Mouse (Mus musculus) liver, embryonic 12.5 days (tissue): ENCODE measurements around the gene Efnb3. TPM values are rescaled to one million over a fixed set of nuclear protein-coding genes. Genes with fewer than 3 reads are reported as not detected.
A peak's percentile ranks its signal among the peaks of the same experiment; 100 is the strongest.

Experiments
- ATAC-seq: fragments of 200-750 bp; cut with Nextera tagmentation; 2 replicates; pipeline ENCODE4 v1.8.0; 2017; ENCODE audit warnings: moderate number of reproducible peaks, mild to moderate bottlenecking, moderate library complexity
- H3K27ac ChIP-seq: fragments of 300-500 bp; sonication (generic); 2 replicates; pipeline ENCODE4 v1.5.1; 2016; ENCODE audit warnings: mild to moderate bottlenecking
- H3K27me3 ChIP-seq: fragments of 300-500 bp; sonication (generic); replicated peaks from 2 replicates; pipeline ENCODE4 v1.6.1; 2016; ENCODE audit warnings: mild to moderate bottlenecking, moderate library complexity
- H3K36me3 ChIP-seq: fragments of 300-500 bp; sonication (generic); 2 replicates; pipeline ENCODE4 v1.6.1; 2016; ENCODE audit warnings: mild to moderate bottlenecking, moderate library complexity
- H3K4me1 ChIP-seq: fragments of 300-500 bp; sonication (generic); 2 replicates; pipeline ENCODE4 v1.6.1; 2016
- H3K4me2 ChIP-seq: fragments of 300-500 bp; sonication (generic); 2 replicates; pipeline ENCODE4 v1.6.1; 2016; ENCODE audit warnings: mild to moderate bottlenecking, moderate library complexity
- H3K4me3 ChIP-seq: fragments of 300-500 bp; sonication (generic); 2 replicates; pipeline ENCODE4 v1.5.1; 2016; ENCODE audit warnings: mild to moderate bottlenecking, moderate library complexity
- H3K9ac ChIP-seq: fragments of 300-500 bp; sonication (generic); 2 replicates; pipeline ENCODE4 v1.6.1; 2016; ENCODE audit warnings: mild to moderate bottlenecking, moderate library complexity
- H3K9me3 ChIP-seq: fragments of 300-500 bp; sonication (generic); replicated peaks from 2 replicates; pipeline ENCODE4 v1.6.1; 2016; ENCODE audit warnings: mild to moderate bottlenecking, moderate library complexity
- WGBS: fragments of 180-500 bp; shearing (Covaris S2); methylation state at CpG from one replicate; pipeline ENCODE4 v1.1.7; 2016; ENCODE audit not compliant: insufficient replicate concordance; 5-methylcytosine and 5-hydroxymethylcytosine counted together
- polyA plus RNA-seq: library from polyadenylated mRNA; unstranded; fragments of >200 nt; fragmentation: Nextera tagmentation; extraction: Ambion mirVana; gene quantifications from 2 replicates; pipeline ENCODE4 v1.2.1, GENCODE M21; 2016

The Efnb3 gene
- polyA plus RNA-seq, 1 experiment from 2014 or later = 1.7 TPM

GRCm38 (mm10) chr11:69581814-69582213 lies 21.8 kb upstream of the Efnb3 start:
- ATAC-seq = no peak
- 1% methylated on average over 8 of the region's 8 CpGs for WGBS
- Histone ChIP-seq H3K4me2 (peak overlapping the region; percentile 96), H3K27ac (peak overlapping the region; percentile 95), H3K4me3 (peak overlapping the region; percentile 86), H3K36me3 (peaks cover 32% of the 10 kb centered on the region), H3K9me3 (no peaks in the 10 kb centered on the region), H3K27me3 (no peaks in the 10 kb centered on the region), H3K9ac (peak overlapping the region; percentile 89), H3K4me1 (peaks cover 74% of the 10 kb centered on the region)

GRCm38 (mm10) chr11:69581147-69581688 lies 21.2 kb upstream of the Efnb3 start:
- H3K27ac ChIP-seq = peak overlapping the region; percentile 95
- under 1% methylated on average over 36 of the region's 36 CpGs for WGBS
- no peaks in the 10 kb centered on the region for H3K9me3 ChIP-seq
- peaks cover 74% of the 10 kb centered on the region for H3K4me1 ChIP-seq
- H3K4me2 ChIP-seq = peak overlapping the region; percentile 96
- H3K4me3 ChIP-seq = peak overlapping the region; percentile 86
- ATAC-seq = peak; percentile 84
- no peaks in the 10 kb centered on the region for H3K27me3 ChIP-seq
- H3K36me3 ChIP-seq = peaks cover 33% of the 10 kb centered on the region
- H3K9ac ChIP-seq = peak overlapping the region; percentile 89

- no peak for ATAC-seq
- Histone ChIP-seq H3K4me1 (peaks cover 74% of the 10 kb centered on the region), H3K4me3 (peak overlapping the region; percentile 86), H3K27me3 (no peaks in the 10 kb centered on the region), H3K36me3 (peaks cover 38% of the 10 kb centered on the region), H3K9me3 (no peaks in the 10 kb centered on the region), H3K4me2 (peak overlapping the region; percentile 96), H3K27ac (peak overlapping the region; percentile 95), H3K9ac (peak overlapping the region; percentile 89)
- WGBS = 1% methylated on average over 25 of the region's 25 CpGs
Measured at GRCm38 (mm10) chr11:69580572-69581146, 20.7 kb upstream of the Efnb3 start.

- Histone ChIP-seq H3K4me1 (peaks cover 74% of the 10 kb centered on the region), H3K4me2 (peak within 1 kb of the TSS; percentile 96), H3K36me3 (peaks cover 43% of the 10 kb centered on the region), H3K9me3 (no peaks in the 10 kb centered on the region), H3K9ac (peak within 1 kb of the TSS; percentile 89), H3K27me3 (no peaks in the 10 kb centered on the region), H3K27ac (peak within 1 kb of the TSS; percentile 95), H3K4me3 (peak within 1 kb of the TSS; percentile 86)
- ATAC-seq = peak; percentile 55
- WGBS = under 1% methylated on average over 13 of the region's 13 CpGs
Measured at GRCm38 (mm10) chr11:69580091-69580514, 20.1 kb upstream of the Efnb3 start, which contains the start of the genes Wrap53 and Trp53. TSS of gene Wrap53 (minus strand) at chr11:69580255. TSS of gene Trp53 (plus strand) at chr11:69580359.

GRCm38 (mm10) chr11:69579128-69580017 lies 19.4 kb upstream of the Efnb3 start:
- peak overlapping the region; percentile 89 for H3K9ac ChIP-seq
- H3K27ac ChIP-seq = peak overlapping the region; percentile 95
- H3K4me3 ChIP-seq = peak overlapping the region; percentile 86
- H3K4me2 ChIP-seq = peak overlapping the region; percentile 96
- H3K9me3 ChIP-seq = no peaks in the 10 kb centered on the region
- peaks cover 74% of the 10 kb centered on the region for H3K4me1 ChIP-seq
- no peaks in the 10 kb centered on the region for H3K27me3 ChIP-seq
- ATAC-seq = peak; percentile 80
- H3K36me3 ChIP-seq = peaks cover 45% of the 10 kb centered on the region
- 1% methylated on average over 39 of the region's 39 CpGs for WGBS

GRCm38 (mm10) chr11:69578301-69578700 lies 18.3 kb upstream of the Efnb3 start:
- peak overlapping the region; percentile 95 for H3K27ac ChIP-seq
- no peaks in the 10 kb centered on the region for H3K27me3 ChIP-seq
- H3K36me3 ChIP-seq = peaks cover 45% of the 10 kb centered on the region
- peak overlapping the region; percentile 89 for H3K9ac ChIP-seq
- no peak for ATAC-seq
- WGBS = 7% methylated on average over 15 of the region's 15 CpGs
- peak overlapping the region; percentile 96 for H3K4me2 ChIP-seq
- H3K4me1 ChIP-seq = peaks cover 66% of the 10 kb centered on the region
- no peaks in the 10 kb centered on the region for H3K9me3 ChIP-seq
- peak overlapping the region; percentile 86 for H3K4me3 ChIP-seq

GRCm38 (mm10) chr11:69576307-69576706 lies 16.3 kb upstream of the Efnb3 start:
- WGBS = 24% methylated on average over 5 of the region's 5 CpGs
- no peak for ATAC-seq
- Histone ChIP-seq H3K36me3 (peaks cover 57% of the 10 kb centered on the region), H3K4me3 (peak overlapping the region; percentile 86), H3K9me3 (no peaks in the 10 kb centered on the region), H3K27ac (peak overlapping the region; percentile 95), H3K27me3 (no peaks in the 10 kb centered on the region), H3K4me1 (peaks cover 65% of the 10 kb centered on the region), H3K4me2 (peak overlapping the region; percentile 96), H3K9ac (peak overlapping the region; percentile 89)

- Histone ChIP-seq H3K4me2 (peak overlapping the region; percentile 3; the same call in 1 of the 2 replicates), H3K4me1 (peaks cover 76% of the 10 kb centered on the region), H3K4me3 (no peak overlapping the region), H3K9ac (no peak overlapping the region), H3K27me3 (no peaks in the 10 kb centered on the region), H3K36me3 (peaks cover 68% of the 10 kb centered on the region), H3K27ac (peak overlapping the region; percentile 38; the same call in 1 of the 2 replicates), H3K9me3 (no peaks in the 10 kb centered on the region)
- no peak for ATAC-seq
- 54% methylated on average over 3 of the region's 3 CpGs for WGBS
Measured at GRCm38 (mm10) chr11:69575220-69575619, 15.2 kb upstream of the Efnb3 start.

GRCm38 (mm10) chr11:69565131-69565530 lies 5.1 kb upstream of the Efnb3 start:
- no peak for ATAC-seq
- Histone ChIP-seq H3K27me3 (peaks cover 26% of the 10 kb centered on the region), H3K9ac (no peak overlapping the region), H3K4me2 (no peak overlapping the region), H3K36me3 (peaks cover 94% of the 10 kb centered on the region), H3K4me1 (peaks cover 21% of the 10 kb centered on the region), H3K27ac (no peak overlapping the region), H3K9me3 (no peaks in the 10 kb centered on the region), H3K4me3 (no peak overlapping the region)
- 85% methylated on average over 8 of the region's 8 CpGs for WGBS

- H3K4me3 ChIP-seq = no peak overlapping the region
- 82% methylated on average over 3 of the region's 3 CpGs for WGBS
- no peak overlapping the region for H3K4me2 ChIP-seq
- no peaks in the 10 kb centered on the region for H3K9me3 ChIP-seq
- no peak for ATAC-seq
- peaks cover 21% of the 10 kb centered on the region for H3K4me1 ChIP-seq
- H3K36me3 ChIP-seq = peaks cover 86% of the 10 kb centered on the region
- no peak overlapping the region for H3K9ac ChIP-seq
- H3K27ac ChIP-seq = no peak overlapping the region
- peaks cover 34% of the 10 kb centered on the region for H3K27me3 ChIP-seq
Measured at GRCm38 (mm10) chr11:69564391-69564790, 4.4 kb upstream of the Efnb3 start.

- H3K27me3 ChIP-seq = peaks cover 44% of the 10 kb centered on the region
- no peak for ATAC-seq
- no peaks in the 10 kb centered on the region for H3K9me3 ChIP-seq
- no peak overlapping the region for H3K4me3 ChIP-seq
- no peak overlapping the region for H3K4me2 ChIP-seq
- peaks cover 31% of the 10 kb centered on the region for H3K4me1 ChIP-seq
- no peak overlapping the region for H3K27ac ChIP-seq
- no peak overlapping the region for H3K9ac ChIP-seq
- H3K36me3 ChIP-seq = peaks cover 78% of the 10 kb centered on the region
- 75% methylated on average over 13 of the region's 13 CpGs for WGBS
Measured at GRCm38 (mm10) chr11:69563373-69563772, 3.4 kb upstream of the Efnb3 start.
